Mouse (Mus musculus) liver, embryonic 15.5 days (tissue): ENCODE data around the gene Gm21083. TPM values are rescaled to one million over a fixed set of nuclear protein-coding genes. Genes with fewer than 3 reads are reported as not detected.
"Not testable (repeated sequence)": the region's sequence is repeated elsewhere in the genome, so short reads cannot be mapped to it uniquely, and the experiment has no call there.

Source experiments
- ATAC-seq: fragments of 200-750 bp; cut with Nextera tagmentation; 2 replicates; pipeline ENCODE4 v1.8.0; 2017; ENCODE audit warnings: moderate number of reproducible peaks, mild to moderate bottlenecking, moderate library complexity; ENCODE audit not compliant: insufficient read depth
- H3K27ac ChIP-seq: fragments of 300-500 bp; sonication (generic); replicated peaks from 2 replicates; pipeline ENCODE4 v1.5.1; 2015; ENCODE audit warnings: mild to moderate bottlenecking, inconsistent platforms
- H3K27me3 ChIP-seq: fragments of 300-500 bp; sonication (generic); 2 replicates; pipeline ENCODE4 v1.6.1; 2015; ENCODE audit warnings: mild to moderate bottlenecking, inconsistent platforms
- H3K36me3 ChIP-seq: fragments of 300-500 bp; sonication (generic); replicated peaks from 2 replicates; pipeline ENCODE4 v1.6.1; 2015; ENCODE audit warnings: moderate library complexity, mild to moderate bottlenecking, inconsistent platforms
- H3K4me1 ChIP-seq: fragments of 300-500 bp; sonication (generic); replicated peaks from 2 replicates; pipeline ENCODE4 v1.6.1; 2015; ENCODE audit warnings: inconsistent platforms
- H3K4me2 ChIP-seq: fragments of 300-500 bp; sonication (generic); 2 replicates; pipeline ENCODE4 v1.6.1; 2015; ENCODE audit warnings: moderate library complexity, mild to moderate bottlenecking, inconsistent platforms
- H3K4me3 ChIP-seq: fragments of 300-500 bp; sonication (generic); replicated peaks from 2 replicates; pipeline ENCODE4 v1.5.1; 2015; ENCODE audit warnings: mild to moderate bottlenecking, inconsistent platforms
- H3K9ac ChIP-seq: fragments of 300-500 bp; sonication (generic); 2 replicates; pipeline ENCODE4 v1.6.1; 2015; ENCODE audit warnings: moderate library complexity, mild to moderate bottlenecking, inconsistent platforms
- H3K9me3 ChIP-seq: fragments of 300-500 bp; sonication (generic); replicated peaks from 2 replicates; pipeline ENCODE4 v1.6.1; 2016; ENCODE audit warnings: inconsistent platforms
- WGBS: fragments of 180-500 bp; shearing (Covaris S2); methylation state at CpG from one replicate; pipeline ENCODE4 v1.1.7; 2015; ENCODE audit warnings: mixed read lengths; ENCODE audit not compliant: insufficient replicate concordance; 5-methylcytosine and 5-hydroxymethylcytosine counted together
- polyA plus RNA-seq: library from polyadenylated mRNA; unstranded; fragments of >200 nt; fragmentation: Nextera tagmentation; extraction: Ambion mirVana; gene quantifications from 2 replicates; pipeline ENCODE4 v1.2.1, GENCODE M21; 2015

Gm21083 gene
- not detected in 2 replicates for polyA plus RNA-seq

DNA sequence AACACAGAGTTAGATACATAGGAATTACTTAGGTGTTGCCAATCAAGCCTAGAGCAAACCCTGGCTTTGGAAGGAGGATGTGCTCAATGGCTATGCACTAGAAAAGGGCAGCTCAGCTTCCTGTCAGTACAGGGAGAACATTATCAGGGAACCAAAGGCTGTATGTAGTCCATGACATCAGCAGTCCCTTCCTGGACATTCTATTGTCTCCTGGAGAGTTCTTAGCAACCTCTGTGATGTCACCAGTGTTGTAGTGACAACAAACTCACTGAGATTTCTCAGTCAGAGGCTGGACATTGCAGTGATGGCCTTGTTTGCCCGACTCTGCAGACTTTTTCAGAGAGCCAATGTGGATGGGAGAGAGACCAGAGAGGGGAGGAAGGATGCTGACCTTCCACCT is at the start of gene Gm21083:
TSS of gene Gm21083 (plus strand) at position 301 of the 400 bp plus-strand sequence.
- H3K27ac ChIP-seq, ATAC-seq, H3K27me3 ChIP-seq, H3K4me1 ChIP-seq, H3K9ac ChIP-seq, H3K9me3 ChIP-seq, H3K4me3 ChIP-seq, H3K36me3 ChIP-seq, H3K4me2 ChIP-seq: not testable (repeated sequence)
- 20% methylated on average over 1 of the region's 1 CpGs for WGBS

DNA sequence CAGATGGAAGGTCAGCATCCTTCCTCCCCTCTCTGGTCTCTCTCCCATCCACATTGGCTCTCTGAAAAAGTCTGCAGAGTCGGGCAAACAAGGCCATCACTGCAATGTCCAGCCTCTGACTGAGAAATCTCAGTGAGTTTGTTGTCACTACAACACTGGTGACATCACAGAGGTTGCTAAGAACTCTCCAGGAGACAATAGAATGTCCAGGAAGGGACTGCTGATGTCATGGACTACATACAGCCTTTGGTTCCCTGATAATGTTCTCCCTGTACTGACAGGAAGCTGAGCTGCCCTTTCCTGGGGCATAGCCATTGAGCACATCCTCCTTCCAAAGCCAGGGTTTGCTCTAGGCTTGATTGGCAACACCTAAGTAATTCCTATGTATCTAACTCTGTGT is 48.0 kb upstream of the Gm21083 start, which contains the start of gene Gm21190:
TSS of gene Gm21190 (minus strand) at position 101 of the 400 bp plus-strand sequence.
- not testable (repeated sequence) for H3K4me2 ChIP-seq, H3K36me3 ChIP-seq, H3K27me3 ChIP-seq, H3K9ac ChIP-seq, H3K9me3 ChIP-seq, ATAC-seq, H3K4me3 ChIP-seq, H3K4me1 ChIP-seq, H3K27ac ChIP-seq
- no CpG with 5 or more reads among the region's 1 CpGs for WGBS

DNA sequence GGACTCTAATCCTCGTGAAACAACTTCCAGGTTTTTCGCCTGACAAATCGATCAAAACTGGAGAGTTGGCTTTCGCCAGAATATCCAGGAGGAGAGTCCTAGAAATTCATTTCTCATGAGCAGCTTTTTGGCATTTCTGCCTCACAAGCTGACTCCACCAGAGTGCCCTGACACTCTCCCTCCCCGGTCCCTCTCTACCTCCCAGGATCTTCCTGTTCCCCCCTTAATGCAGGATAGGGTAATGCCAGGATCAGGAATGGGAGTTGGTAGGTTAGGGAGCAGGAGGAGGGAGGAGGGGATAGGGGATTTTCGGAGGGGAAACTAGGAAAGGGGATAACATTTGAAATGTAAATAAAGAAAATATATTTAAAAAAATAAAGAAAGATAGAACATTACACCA is 28.5 kb upstream of the Gm21083 start:
- not testable (repeated sequence) for H3K4me3 ChIP-seq, H3K9ac ChIP-seq, H3K4me2 ChIP-seq, H3K4me1 ChIP-seq, H3K9me3 ChIP-seq, ATAC-seq, H3K27me3 ChIP-seq, H3K36me3 ChIP-seq, H3K27ac ChIP-seq
- 56% methylated on average over 6 of the region's 6 CpGs for WGBS

DNA sequence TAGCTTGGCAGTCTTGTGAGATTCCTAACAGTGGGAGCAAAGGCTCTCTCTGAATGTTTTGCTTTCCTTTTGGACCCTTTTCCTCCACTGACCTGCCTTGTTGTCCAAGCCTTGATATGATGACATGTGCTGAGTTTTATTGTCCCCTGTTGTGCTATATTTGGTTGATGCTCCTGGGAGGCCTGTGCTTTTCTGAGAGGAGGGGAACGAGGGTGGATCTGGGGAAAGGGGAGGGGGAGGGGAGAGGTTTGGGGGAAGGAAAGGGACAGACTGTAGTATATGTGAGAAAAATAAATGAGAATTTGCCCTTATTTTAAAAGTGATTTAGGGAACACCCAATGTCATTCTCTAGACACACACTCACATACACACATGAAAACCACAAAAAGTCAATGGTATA is 28.0 kb upstream of the Gm21083 start:
- not testable (repeated sequence) for H3K27me3 ChIP-seq, H3K27ac ChIP-seq, H3K4me1 ChIP-seq, H3K4me2 ChIP-seq, H3K36me3 ChIP-seq, H3K4me3 ChIP-seq, H3K9ac ChIP-seq, ATAC-seq, H3K9me3 ChIP-seq
- WGBS, result 13% methylated on average over 1 of the region's 1 CpGs

DNA sequence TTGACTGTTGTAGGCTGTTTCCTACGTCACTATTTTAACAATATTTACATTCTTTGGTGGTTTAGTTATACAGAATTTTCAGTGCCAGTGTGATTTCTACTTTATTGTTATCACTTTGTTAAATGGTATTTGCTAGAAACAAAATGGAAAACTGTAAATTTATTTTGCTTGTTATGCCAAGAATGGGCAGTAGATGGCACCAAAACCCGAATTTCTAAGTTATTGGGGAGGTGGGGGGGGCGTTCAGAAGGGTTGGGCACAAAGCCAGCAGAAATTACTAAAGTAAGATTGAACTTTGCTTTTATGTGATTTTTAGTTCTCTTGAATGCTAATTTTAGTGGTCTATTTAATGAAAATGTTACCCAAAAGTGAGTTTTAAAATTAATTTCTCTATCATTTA is 27.5 kb upstream of the Gm21083 start:
- H3K4me3 ChIP-seq, H3K4me2 ChIP-seq, ATAC-seq, H3K9ac ChIP-seq, H3K9me3 ChIP-seq, H3K36me3 ChIP-seq, H3K27ac ChIP-seq, H3K4me1 ChIP-seq, H3K27me3 ChIP-seq: not testable (repeated sequence)
- WGBS, result 8% methylated on average over 3 of the region's 3 CpGs

DNA sequence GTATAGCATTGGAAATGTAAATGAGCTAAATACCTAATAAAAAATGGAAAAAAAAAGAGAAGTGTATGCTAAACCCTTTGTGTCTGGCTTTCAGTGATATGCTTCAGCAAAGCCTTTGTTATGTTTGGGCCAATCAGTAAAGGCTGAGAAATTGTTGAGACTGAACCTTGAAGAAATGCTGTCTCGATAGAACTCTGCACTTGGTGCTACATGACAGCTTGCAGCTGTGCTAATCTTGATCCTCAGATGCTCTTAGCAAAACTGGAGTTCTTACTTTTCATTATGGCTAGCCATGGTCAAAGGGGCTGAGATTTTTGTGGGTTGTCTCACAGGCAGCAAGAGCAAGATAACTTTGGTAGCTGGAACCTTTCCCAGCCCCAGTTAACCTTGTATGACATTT is 18.5 kb upstream of the Gm21083 start:
- not testable (repeated sequence) for H3K4me1 ChIP-seq, H3K4me2 ChIP-seq, H3K27ac ChIP-seq, H3K9me3 ChIP-seq, H3K36me3 ChIP-seq, ATAC-seq, H3K9ac ChIP-seq, H3K27me3 ChIP-seq, H3K4me3 ChIP-seq
- WGBS, result 58% methylated on average over 1 of the region's 1 CpGs

DNA sequence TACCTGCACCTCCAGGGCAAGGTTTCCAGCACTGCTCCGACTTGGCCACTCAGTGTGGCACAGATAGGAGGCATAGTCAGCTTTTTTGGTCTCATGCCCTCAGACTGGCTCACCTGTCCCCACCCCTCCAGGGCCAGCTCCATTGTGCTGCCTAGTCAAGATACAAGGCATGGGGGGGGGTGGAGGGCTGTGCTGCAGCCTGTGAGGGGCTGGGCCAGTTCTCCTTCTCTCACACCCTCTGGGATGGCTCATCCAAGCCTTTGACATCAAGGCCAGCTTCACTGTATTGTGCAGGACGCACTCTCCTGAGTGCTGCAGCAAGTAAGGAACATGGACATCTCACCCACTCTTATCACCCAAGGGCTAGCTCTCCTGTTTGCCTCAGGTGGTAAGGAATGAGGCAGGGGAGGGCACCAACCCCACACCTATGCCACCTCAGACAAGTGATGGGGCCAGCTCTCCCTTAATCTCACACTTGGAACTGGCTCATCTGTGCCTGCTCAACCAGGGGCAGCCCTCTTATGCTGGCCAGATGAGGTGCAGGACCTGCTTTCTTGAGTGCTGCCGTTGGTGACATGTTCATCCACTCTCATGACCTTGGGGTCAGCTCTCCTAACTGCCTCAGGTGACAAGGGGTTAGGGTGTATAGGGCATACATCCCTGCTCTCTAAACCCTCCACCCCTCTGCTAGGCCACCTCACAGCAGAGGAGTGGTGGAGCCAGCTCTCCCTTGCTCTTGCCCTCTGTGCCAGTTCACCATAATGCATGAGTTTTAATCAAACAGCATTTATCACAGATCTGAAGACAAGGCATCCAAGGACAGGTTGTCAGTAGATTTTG is 15.5 kb upstream of the Gm21083 start:
- H3K36me3 ChIP-seq, H3K9me3 ChIP-seq, H3K4me1 ChIP-seq, H3K4me2 ChIP-seq, H3K9ac ChIP-seq, H3K27ac ChIP-seq, H3K4me3 ChIP-seq, H3K27me3 ChIP-seq: not testable (repeated sequence)
- 0 out of 2 replicates have a peak, but pooled peaks have one; percentile 9 for ATAC-seq
- WGBS, result 51% methylated on average over 3 of the region's 3 CpGs

DNA sequence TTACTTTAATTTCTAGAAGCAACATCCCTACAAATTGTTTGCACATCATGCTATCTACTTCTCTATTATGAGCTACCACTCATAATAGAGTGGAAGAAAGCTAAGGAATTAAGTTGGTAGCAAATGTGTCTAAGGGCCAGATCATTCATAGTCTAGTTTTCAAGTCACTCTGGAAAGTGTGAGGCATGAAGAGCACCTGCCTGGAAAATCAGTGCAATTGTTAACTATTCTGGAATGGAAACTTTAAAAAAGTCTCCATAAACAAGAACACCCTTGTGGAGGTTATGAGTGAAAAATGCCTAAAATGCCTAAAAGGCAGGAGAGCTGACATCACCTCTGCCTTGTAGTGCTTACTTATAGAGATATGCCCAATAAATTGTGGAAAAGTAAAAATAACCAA is 3.4 kb upstream of the Gm21083 start:
- H3K4me1 ChIP-seq, ATAC-seq, H3K36me3 ChIP-seq, H3K27me3 ChIP-seq, H3K27ac ChIP-seq, H3K4me2 ChIP-seq, H3K4me3 ChIP-seq, H3K9me3 ChIP-seq, H3K9ac ChIP-seq: not testable (repeated sequence)

DNA sequence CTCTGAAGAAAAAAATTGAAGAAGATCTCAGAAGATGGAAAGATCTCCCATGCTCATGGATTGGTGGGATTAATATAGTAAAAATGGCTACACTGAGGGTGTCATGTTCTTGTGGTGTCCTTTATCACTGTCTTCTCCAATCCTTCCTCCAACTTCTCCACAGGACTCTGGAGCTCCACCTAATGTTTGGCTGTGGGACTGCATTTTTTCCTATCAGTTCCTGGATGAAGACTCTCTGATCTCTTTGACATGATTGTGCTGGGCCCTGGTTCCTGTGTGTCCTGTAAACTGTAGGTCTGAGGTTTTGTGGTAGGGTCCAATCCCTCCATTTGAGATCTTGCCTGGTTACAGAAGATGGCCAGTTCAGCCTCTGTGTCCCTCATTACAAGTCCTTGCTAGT is 9.2 kb downstream of the Gm21083 start:
- H3K9ac ChIP-seq, H3K36me3 ChIP-seq, H3K27me3 ChIP-seq, ATAC-seq, H3K9me3 ChIP-seq, H3K4me3 ChIP-seq, H3K4me1 ChIP-seq, H3K4me2 ChIP-seq, H3K27ac ChIP-seq: not testable (repeated sequence)

DNA sequence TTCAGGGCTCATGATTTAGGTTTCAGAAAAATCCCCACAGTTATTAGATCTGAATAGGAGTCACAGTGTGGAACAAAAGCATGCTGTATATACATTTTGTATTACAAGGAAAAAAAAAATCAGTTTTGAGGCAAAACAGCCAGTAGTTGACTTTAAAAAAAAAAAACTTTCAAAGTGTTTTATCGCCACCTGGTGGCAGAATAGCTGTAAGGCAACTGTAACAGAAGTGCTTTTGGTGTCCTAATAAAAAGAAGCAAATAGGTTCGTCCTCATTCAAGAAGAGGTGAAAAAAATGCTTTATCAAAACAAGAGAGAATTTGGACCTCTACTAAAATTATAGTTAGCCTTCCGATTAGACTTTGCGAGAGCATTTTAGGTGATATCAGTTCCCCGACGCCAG is 11.2 kb downstream of the Gm21083 start:
- H3K27ac ChIP-seq, H3K4me3 ChIP-seq, ATAC-seq, H3K4me2 ChIP-seq, H3K36me3 ChIP-seq, H3K9me3 ChIP-seq, H3K9ac ChIP-seq, H3K27me3 ChIP-seq, H3K4me1 ChIP-seq: not testable (repeated sequence)
- 21% methylated on average over 6 of the region's 6 CpGs for whole genome bisulfite sequencing

DNA sequence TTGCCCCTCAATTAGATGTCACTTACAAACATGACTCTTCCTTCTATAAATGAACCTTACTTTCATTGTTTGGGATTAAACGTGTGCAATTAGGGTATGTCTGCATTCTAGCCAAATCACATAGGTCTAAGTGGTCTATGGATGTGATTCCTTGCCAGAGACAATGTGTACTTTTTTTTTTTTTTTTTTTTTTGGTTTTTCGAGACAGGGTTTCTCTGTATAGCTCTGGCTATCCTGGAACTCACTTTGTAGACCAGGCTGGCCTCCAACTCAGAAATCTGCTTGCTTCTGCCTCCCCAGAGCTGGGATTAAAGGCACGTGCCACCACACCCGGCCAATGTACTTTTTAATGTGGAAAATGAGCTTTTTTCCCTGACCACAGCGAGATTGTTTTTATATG is 13.5 kb downstream of the Gm21083 start:
- not testable (repeated sequence) for H3K27ac ChIP-seq, H3K36me3 ChIP-seq, H3K9me3 ChIP-seq, H3K4me2 ChIP-seq, H3K4me3 ChIP-seq, ATAC-seq, H3K4me1 ChIP-seq, H3K9ac ChIP-seq, H3K27me3 ChIP-seq
- 37% methylated on average over 5 of the region's 5 CpGs for WGBS

DNA sequence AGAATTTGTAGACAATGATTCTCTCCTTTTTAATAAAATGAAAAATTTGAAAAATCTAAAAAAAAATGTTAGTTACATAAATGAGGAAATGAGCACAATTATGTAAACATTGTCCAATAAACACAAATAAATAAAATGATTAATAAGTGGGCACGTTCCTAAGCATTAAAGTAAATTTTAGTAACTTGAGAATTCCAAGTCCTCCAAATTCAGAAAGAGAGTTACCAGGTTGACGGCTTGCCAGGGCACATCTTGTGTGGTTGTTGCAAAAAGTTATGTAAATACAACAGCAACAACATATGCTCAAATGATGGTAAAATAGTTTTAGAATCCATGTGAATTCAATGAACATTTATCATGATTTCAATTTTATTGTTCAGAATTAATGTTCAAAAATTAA is 14.4 kb downstream of the Gm21083 start:
- H3K27me3 ChIP-seq, H3K27ac ChIP-seq, H3K4me1 ChIP-seq, H3K9me3 ChIP-seq, H3K4me2 ChIP-seq, H3K9ac ChIP-seq, ATAC-seq, H3K36me3 ChIP-seq, H3K4me3 ChIP-seq: not testable (repeated sequence)
- WGBS, result 53% methylated on average over 2 of the region's 2 CpGs
